Mouse (Mus musculus) right cerebral cortex, adult 2 months (tissue): ENCODE measurements around the gene Epha3.

Source experiments
- DNase-seq, 2 experiments: peaks; one replicate each; pipeline ENCODE4 v3.0.0; 2021 to 2022; ENCODE audit warnings: low spot score in 2 of 2

The Epha3 gene

DNA sequence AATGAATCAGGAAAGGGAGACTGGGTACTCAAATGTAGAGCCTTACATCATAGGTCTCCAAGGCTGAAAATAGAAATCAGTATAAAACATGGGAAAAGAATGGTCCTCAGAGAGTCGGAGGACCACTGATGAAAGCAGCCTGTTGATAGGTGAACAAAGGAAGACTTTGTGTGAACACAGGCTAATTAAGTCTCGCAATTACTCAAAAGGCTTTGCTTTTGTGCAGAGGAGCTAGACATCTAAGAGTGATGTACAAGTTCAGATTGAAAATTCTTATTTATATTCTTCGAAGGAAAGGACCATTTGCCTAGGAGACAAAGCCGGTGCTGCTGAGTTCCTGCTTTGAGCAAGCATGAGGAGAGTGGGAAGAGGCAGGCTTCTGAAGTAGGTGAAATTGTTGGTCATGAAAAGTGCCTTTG is 363.0 kb downstream of the Epha3 start:
- no peak for DNase-seq
